Mouse (Mus musculus) thymus, adult 2 months (tissue): ENCODE results near the gene Rab30.

Experiments
- CTCF ChIP-seq: fragments of 200-500 bp; IDR thresholded peaks from 2 replicates; pipeline ENCODE4 v1.5.1; 2012; ENCODE audit warnings: mild to moderate bottlenecking, control low read depth, low read length, moderate library complexity, borderline replicate concordance; ENCODE audit not compliant: control insufficient read depth, poor library complexity, insufficient read depth; ENCODE audit errors: extremely low read depth
- POLR2A ChIP-seq: fragments of 200-500 bp; IDR thresholded peaks from 2 replicates; pipeline ENCODE4 v1.6.1; 2012; ENCODE audit warnings: mild to moderate bottlenecking, low read length, control low read depth, moderate library complexity; ENCODE audit not compliant: control insufficient read depth, poor library complexity, insufficient read depth; ENCODE audit errors: extremely low read depth

GRCm38 (mm10) chr7:92866526-92866925 is 125.1 kb downstream of the Rab30 start:
- TF ChIP-seq POLR2A (no peak), CTCF (no peak)
